Mouse (Mus musculus): ENCODE measurements around the gene Kctd21. TPM values are rescaled to one million over a fixed set of nuclear protein-coding genes. Genes with fewer than 3 reads are reported as not detected.

Gene Kctd21
- total and polyA plus RNA-seq, 2 experiments from 2014 or later: 3.2 to 8.4 TPM

GRCm38 (mm10) chr7:97314646-97315045 is 17.5 kb upstream of the Kctd21 start:
- Histone ChIP-seq H3K4me1 (ENCODE audit: insufficient read depth, low read length) (no peaks in the 10 kb centered on the region), H3K9ac (replicated peaks; ENCODE audit: low read length) (no peak overlapping the region), H3K9me3 (ENCODE audit: low read length) (no peaks in the 10 kb centered on the region), H3K36me3 (ENCODE audit: insufficient read depth, low read length) (peaks cover 22% of the 10 kb centered on the region), H3K27ac (no peak overlapping the region), H3K4me3 (ENCODE audit: low read length) (no peak overlapping the region), H3K4me2 (ENCODE audit: low read depth, low read length) (no peak overlapping the region), H3K27me3 (ENCODE audit: insufficient read depth, low read length) (no peaks in the 10 kb centered on the region)
- DNase-seq (ENCODE audit: low spot score) (no peak), ATAC-seq (0 out of 2 replicates have a peak, but pooled peaks have one; percentile 28)
- 60% methylated on average over 5 of the region's 5 CpGs for WGBS
- no peak for TF ChIP-seq CTCF (IDR thresholded peaks at IDR 0.05; ENCODE audit: low read depth)

GRCm38 (mm10) chr7:97315656-97316055 is 16.5 kb upstream of the Kctd21 start:
- Histone ChIP-seq H3K4me3 (ENCODE audit: low read length) (no peak overlapping the region), H3K9ac (replicated peaks; ENCODE audit: low read length) (no peak overlapping the region), H3K36me3 (ENCODE audit: insufficient read depth, low read length) (peaks cover 17% of the 10 kb centered on the region), H3K9me3 (ENCODE audit: low read length) (no peaks in the 10 kb centered on the region), H3K27me3 (ENCODE audit: insufficient read depth, low read length) (no peaks in the 10 kb centered on the region), H3K4me1 (ENCODE audit: insufficient read depth, low read length) (no peaks in the 10 kb centered on the region), H3K27ac (no peak overlapping the region), H3K4me2 (ENCODE audit: low read depth, low read length) (no peak overlapping the region)
- no peak for TF ChIP-seq CTCF (IDR thresholded peaks at IDR 0.05; ENCODE audit: low read depth)
- ATAC-seq (no peak), DNase-seq (ENCODE audit: low spot score) (no peak)
- WGBS: 82% methylated on average over 6 of the region's 6 CpGs

- Histone ChIP-seq H3K4me1 (ENCODE audit: insufficient read depth, low read length) (no peaks in the 10 kb centered on the region), H3K4me2 (ENCODE audit: low read depth, low read length) (no peak overlapping the region), H3K27me3 (ENCODE audit: insufficient read depth, low read length) (no peaks in the 10 kb centered on the region), H3K9me3 (ENCODE audit: low read length) (no peaks in the 10 kb centered on the region), H3K36me3 (ENCODE audit: insufficient read depth, low read length) (peaks cover 5% of the 10 kb centered on the region), H3K27ac (no peak overlapping the region), H3K4me3 (ENCODE audit: low read length) (no peak overlapping the region), H3K9ac (replicated peaks; ENCODE audit: low read length) (no peak overlapping the region)
- DNase-seq (ENCODE audit: low spot score) (no peak), ATAC-seq (no peak)
- TF ChIP-seq CTCF (IDR thresholded peaks at IDR 0.05; ENCODE audit: low read depth): no peak
- 76% methylated on average over 3 of the region's 3 CpGs for WGBS
These were observed 14.4 kb upstream of the Kctd21 start for GRCm38 (mm10) chr7:97317706-97318105.

GRCm38 (mm10) chr7:97324342-97324741 is 7.8 kb upstream of the Kctd21 start:
- Histone ChIP-seq H3K9me3 (ENCODE audit: low read length) (no peaks in the 10 kb centered on the region), H3K27me3 (ENCODE audit: insufficient read depth, low read length) (no peaks in the 10 kb centered on the region), H3K36me3 (ENCODE audit: insufficient read depth, low read length) (peaks cover 5% of the 10 kb centered on the region; the same call in 1 of the 2 replicates), H3K4me1 (ENCODE audit: insufficient read depth, low read length) (no peaks in the 10 kb centered on the region), H3K27ac (no peak overlapping the region), H3K4me3 (ENCODE audit: low read length) (no peak overlapping the region), H3K4me2 (ENCODE audit: low read depth, low read length) (no peak overlapping the region), H3K9ac (replicated peaks; ENCODE audit: low read length) (no peak overlapping the region)
- 93% methylated on average over 8 of the region's 8 CpGs for WGBS
- ATAC-seq (no peak), DNase-seq (ENCODE audit: low spot score) (no peak)
- no peak for TF ChIP-seq CTCF (IDR thresholded peaks at IDR 0.05; ENCODE audit: low read depth)

GRCm38 (mm10) chr7:97325156-97325985 is 6.8 kb upstream of the Kctd21 start:
- H3K4me2 ChIP-seq (ENCODE audit: low read depth, low read length): peak overlapping the region; percentile 37
- H3K9ac ChIP-seq (replicated peaks; ENCODE audit: low read length): no peak overlapping the region
- H3K4me3 ChIP-seq (ENCODE audit: low read length): peak overlapping the region; percentile 23
- no peak overlapping the region for H3K27ac ChIP-seq
- H3K27me3 ChIP-seq (ENCODE audit: insufficient read depth, low read length): no peaks in the 10 kb centered on the region
- ATAC-seq: peak; percentile 34
- no peaks in the 10 kb centered on the region for H3K36me3 ChIP-seq (ENCODE audit: insufficient read depth, low read length)
- 0 out of 2 replicates have a peak, but pooled peaks cover 1% of the 10 kb centered on the region for H3K4me1 ChIP-seq (ENCODE audit: insufficient read depth, low read length)
- peak; percentile 28 for DNase-seq (ENCODE audit: low spot score)
- 19% methylated on average over 84 of the region's 96 CpGs for WGBS
- no peak for TF ChIP-seq CTCF (IDR thresholded peaks at IDR 0.05; ENCODE audit: low read depth)
- no peaks in the 10 kb centered on the region for H3K9me3 ChIP-seq (ENCODE audit: low read length)

- H3K9me3 ChIP-seq (ENCODE audit: low read length): no peaks in the 10 kb centered on the region
- ATAC-seq (no peak), DNase-seq (ENCODE audit: low spot score) (no peak)
- no peak for TF ChIP-seq CTCF (IDR thresholded peaks at IDR 0.05; ENCODE audit: low read depth)
- peaks cover 12% of the 10 kb centered on the region for H3K4me1 ChIP-seq (ENCODE audit: insufficient read depth, low read length)
- H3K9ac ChIP-seq (replicated peaks; ENCODE audit: low read length): no peak overlapping the region
- H3K27ac ChIP-seq: no peak overlapping the region
- 96% methylated on average over 4 of the region's 4 CpGs for WGBS
- no peak overlapping the region for H3K4me2 ChIP-seq (ENCODE audit: low read depth, low read length)
- H3K27me3 ChIP-seq (ENCODE audit: insufficient read depth, low read length): no peaks in the 10 kb centered on the region
- H3K36me3 ChIP-seq (ENCODE audit: insufficient read depth, low read length): no peaks in the 10 kb centered on the region
- H3K4me3 ChIP-seq (ENCODE audit: low read length): no peak overlapping the region
These were observed 4.8 kb upstream of the Kctd21 start for GRCm38 (mm10) chr7:97327376-97327775.

All from hindbrain, postnatal 0 days (tissue).